Mouse (Mus musculus): ENCODE results near the gene Wwc2. TPM values are rescaled to one million over a fixed set of nuclear protein-coding genes. Genes with fewer than 3 reads are reported as not detected.

Gene Wwc2
- polyA plus RNA-seq, 1 experiment from 2014 or later = 7.7 TPM

DNA sequence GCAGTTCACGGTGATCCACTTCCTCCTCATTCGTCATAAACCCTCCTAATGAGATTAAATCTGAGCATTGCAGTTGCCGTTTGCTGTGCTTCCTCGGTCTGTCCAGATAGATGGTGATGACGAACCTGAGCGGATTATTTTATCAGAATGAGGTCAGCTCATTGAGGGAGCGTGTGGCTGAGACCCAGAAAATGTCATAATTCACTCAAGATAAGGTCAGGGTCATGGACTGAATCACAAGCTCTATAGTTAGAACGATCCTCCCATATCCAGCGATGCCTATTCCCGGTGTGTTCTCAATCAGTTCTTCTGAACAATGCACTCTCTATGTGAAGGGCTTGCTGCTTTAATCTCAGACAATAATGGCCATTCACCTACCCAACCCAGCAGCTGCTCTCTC is 203.0 kb downstream of the Wwc2 start:
- WGBS = 52% methylated on average over 10 of the region's 10 CpGs
- no peak for ATAC-seq (ENCODE audit: low FRiP score)
- 0 out of 2 replicates have a peak, but pooled peaks cover 5% of the 10 kb centered on the region for H3K4me1 ChIP-seq (replicated peaks; ENCODE audit: control insufficient read depth, insufficient read depth, low read length)

DNA sequence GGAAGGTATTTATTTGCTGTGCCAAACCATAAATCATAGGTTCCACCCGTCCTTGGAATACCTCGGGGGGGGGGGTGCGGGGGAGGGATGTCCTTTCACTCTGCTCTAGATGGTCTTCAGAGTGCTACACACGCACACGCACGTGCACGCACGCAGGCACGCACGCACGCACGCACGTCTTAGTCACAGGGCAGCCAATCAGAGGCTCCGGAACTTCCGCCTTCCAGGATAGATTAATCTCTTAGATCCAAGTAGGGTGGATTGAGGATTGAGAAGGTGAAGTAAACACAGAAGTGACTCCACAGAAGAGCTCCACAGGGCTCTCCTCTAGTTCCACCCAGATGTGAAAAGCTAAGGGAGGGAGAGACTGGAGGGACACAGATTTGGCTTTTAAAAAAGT is 204.4 kb downstream of the Wwc2 start:
- Histone ChIP-seq H3K4me2 (replicated peaks) (no peak overlapping the region), H3K9ac (no peak overlapping the region), H3K4me1 (replicated peaks; ENCODE audit: control insufficient read depth, insufficient read depth, low read length) (0 out of 2 replicates have a peak, but pooled peaks cover 5% of the 10 kb centered on the region), H3K4me3 (replicated peaks; ENCODE audit: low read length) (no peak overlapping the region), H3K27ac (no peak overlapping the region), H3K9me3 (ENCODE audit: control insufficient read depth, low read length) (no peaks in the 10 kb centered on the region), H3K27me3 (ENCODE audit: control insufficient read depth, insufficient read depth, low read length) (no peaks in the 10 kb centered on the region), H3K36me3 (replicated peaks; ENCODE audit: control insufficient read depth, insufficient read depth) (no peaks in the 10 kb centered on the region)
- no peak for DNase-seq (ENCODE audit: low spot score)
- 97% methylated on average over 15 of the region's 15 CpGs for WGBS
- ATAC-seq (ENCODE audit: low FRiP score) = no peak

More for the DNA sequence above, 203.0 kb downstream of the Wwc2 start:
- H3K4me2 ChIP-seq (replicated peaks) = no peak overlapping the region
- H3K9me3 ChIP-seq (ENCODE audit: control insufficient read depth, low read length) = no peaks in the 10 kb centered on the region
- no peaks in the 10 kb centered on the region for H3K27me3 ChIP-seq (ENCODE audit: control insufficient read depth, insufficient read depth, low read length)
- no peak overlapping the region for H3K9ac ChIP-seq
- DNase-seq (ENCODE audit: low spot score) = no peak
- H3K27ac ChIP-seq = no peak overlapping the region
- H3K4me3 ChIP-seq (replicated peaks; ENCODE audit: low read length) = no peak overlapping the region
- H3K36me3 ChIP-seq (replicated peaks; ENCODE audit: control insufficient read depth, insufficient read depth) = no peaks in the 10 kb centered on the region

DNA sequence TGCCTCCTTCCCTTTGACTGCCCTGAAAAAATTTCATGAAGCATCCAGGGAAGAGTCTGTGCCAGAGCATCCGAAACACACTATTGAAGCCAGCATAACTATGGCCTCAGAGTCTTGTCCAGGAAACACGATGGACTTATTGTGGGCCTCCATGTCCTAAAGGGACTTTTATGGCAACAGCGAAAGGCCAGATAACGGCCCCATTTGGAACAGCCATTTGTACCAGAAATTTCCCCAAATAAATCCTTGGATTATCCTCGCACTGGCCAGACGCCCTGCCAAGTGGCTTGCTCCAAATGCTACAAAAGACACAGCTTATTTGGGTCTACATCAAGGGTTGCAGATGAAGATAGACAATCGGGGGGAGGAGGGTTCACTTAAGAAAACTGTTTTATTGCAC is 206.3 kb downstream of the Wwc2 start:
- Histone ChIP-seq H3K4me1 (replicated peaks; ENCODE audit: control insufficient read depth, insufficient read depth, low read length) (0 out of 2 replicates have a peak, but pooled peaks cover 5% of the 10 kb centered on the region), H3K9ac (no peak overlapping the region), H3K4me3 (replicated peaks; ENCODE audit: low read length) (no peak overlapping the region), H3K4me2 (replicated peaks) (no peak overlapping the region), H3K36me3 (replicated peaks; ENCODE audit: control insufficient read depth, insufficient read depth) (no peaks in the 10 kb centered on the region), H3K9me3 (ENCODE audit: control insufficient read depth, low read length) (no peaks in the 10 kb centered on the region), H3K27me3 (ENCODE audit: control insufficient read depth, insufficient read depth, low read length) (no peaks in the 10 kb centered on the region), H3K27ac (no peak overlapping the region)
- DNase-seq (ENCODE audit: low spot score) (no peak), ATAC-seq (ENCODE audit: low FRiP score) (no peak)
- WGBS = 93% methylated on average over 7 of the region's 7 CpGs

DNA sequence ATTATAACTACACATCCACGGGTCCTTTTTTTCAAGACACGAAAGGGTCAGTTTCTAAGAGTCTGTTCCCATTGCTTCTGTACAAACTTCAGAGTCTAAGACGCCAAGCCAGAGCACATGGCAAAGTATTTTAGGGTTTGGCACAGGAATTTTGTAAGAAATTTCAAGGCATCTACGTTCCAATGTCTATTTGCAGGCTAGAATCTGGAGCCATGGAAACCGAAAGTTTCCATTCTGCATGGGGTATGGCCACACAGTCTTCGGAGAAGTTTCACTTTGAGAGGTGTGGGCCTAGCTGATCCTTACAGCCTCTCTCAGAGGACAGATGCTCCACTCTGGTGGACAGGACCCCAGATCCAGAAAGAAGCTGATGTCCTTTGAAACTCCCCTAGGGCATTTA is 206.8 kb downstream of the Wwc2 start:
- Histone ChIP-seq H3K9ac (no peak overlapping the region), H3K4me1 (replicated peaks; ENCODE audit: control insufficient read depth, insufficient read depth, low read length) (0 out of 2 replicates have a peak, but pooled peaks cover 5% of the 10 kb centered on the region), H3K27ac (no peak overlapping the region), H3K4me2 (replicated peaks) (no peak overlapping the region), H3K4me3 (replicated peaks; ENCODE audit: low read length) (no peak overlapping the region), H3K9me3 (ENCODE audit: control insufficient read depth, low read length) (no peaks in the 10 kb centered on the region), H3K27me3 (ENCODE audit: control insufficient read depth, insufficient read depth, low read length) (no peaks in the 10 kb centered on the region), H3K36me3 (replicated peaks; ENCODE audit: control insufficient read depth, insufficient read depth) (no peaks in the 10 kb centered on the region)
- DNase-seq (ENCODE audit: low spot score) = no peak
- ATAC-seq (ENCODE audit: low FRiP score) = no peak
- WGBS = 91% methylated on average over 6 of the region's 6 CpGs

DNA sequence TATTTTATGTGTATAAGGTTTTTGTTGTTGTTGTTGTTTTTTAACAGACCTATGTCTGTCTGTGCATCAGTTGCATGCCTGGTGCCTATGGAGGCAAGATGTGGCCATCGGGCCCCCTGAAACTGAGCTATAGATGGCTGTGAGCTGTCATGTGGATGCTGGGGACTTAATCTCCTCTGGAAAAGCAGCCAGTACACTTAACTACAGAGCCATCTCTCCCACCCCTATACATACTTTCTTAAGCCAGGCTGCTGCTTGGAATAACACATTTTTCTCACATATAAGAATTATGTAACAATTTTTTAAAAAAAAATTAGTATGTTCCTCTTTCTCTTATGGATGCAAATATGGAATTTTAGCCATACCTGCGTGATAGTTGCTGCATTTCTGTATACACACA is 207.2 kb downstream of the Wwc2 start:
- H3K27me3 ChIP-seq (ENCODE audit: control insufficient read depth, insufficient read depth, low read length) = no peaks in the 10 kb centered on the region
- H3K4me1 ChIP-seq (replicated peaks; ENCODE audit: control insufficient read depth, insufficient read depth, low read length) = 0 out of 2 replicates have a peak, but pooled peaks cover 5% of the 10 kb centered on the region
- ATAC-seq (ENCODE audit: low FRiP score) (no peak), DNase-seq (ENCODE audit: low spot score) (no peak)
- H3K27ac ChIP-seq = no peak overlapping the region
- H3K4me2 ChIP-seq (replicated peaks) = no peak overlapping the region
- no peaks in the 10 kb centered on the region for H3K36me3 ChIP-seq (replicated peaks; ENCODE audit: control insufficient read depth, insufficient read depth)
- no peaks in the 10 kb centered on the region for H3K9me3 ChIP-seq (ENCODE audit: control insufficient read depth, low read length)
- no peak overlapping the region for H3K9ac ChIP-seq
- 100% methylated on average over 2 of the region's 2 CpGs for WGBS
- H3K4me3 ChIP-seq (replicated peaks; ENCODE audit: low read length) = no peak overlapping the region

DNA sequence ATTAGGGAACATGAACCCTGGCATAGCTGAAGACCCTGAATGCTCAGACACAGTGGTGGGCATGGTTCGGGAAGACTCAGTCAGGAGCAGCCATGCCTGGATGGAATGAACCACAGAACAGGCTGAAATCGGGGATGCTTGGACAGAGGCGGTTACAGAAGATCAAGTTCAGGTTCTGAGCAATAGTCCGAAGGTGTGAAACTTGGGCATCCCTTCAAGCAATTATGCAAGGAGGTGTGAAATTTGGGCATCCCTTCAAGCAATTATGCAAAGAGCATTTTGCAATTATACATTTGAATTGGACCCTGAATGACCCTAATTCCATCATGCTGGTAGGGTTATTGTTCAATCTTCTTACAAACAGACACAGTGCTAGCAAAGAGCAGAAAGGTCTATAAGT is 208.8 kb downstream of the Wwc2 start:
- Histone ChIP-seq H3K4me3 (replicated peaks; ENCODE audit: low read length) (no peak overlapping the region), H3K9me3 (ENCODE audit: control insufficient read depth, low read length) (no peaks in the 10 kb centered on the region), H3K27me3 (ENCODE audit: control insufficient read depth, insufficient read depth, low read length) (no peaks in the 10 kb centered on the region), H3K4me2 (replicated peaks) (no peak overlapping the region), H3K9ac (no peak overlapping the region), H3K4me1 (replicated peaks; ENCODE audit: control insufficient read depth, insufficient read depth, low read length) (no peaks in the 10 kb centered on the region), H3K27ac (no peak overlapping the region), H3K36me3 (replicated peaks; ENCODE audit: control insufficient read depth, insufficient read depth) (no peaks in the 10 kb centered on the region)
- 96% methylated on average over 4 of the region's 4 CpGs for WGBS
- ATAC-seq (ENCODE audit: low FRiP score) (no peak), DNase-seq (ENCODE audit: low spot score) (no peak)

DNA sequence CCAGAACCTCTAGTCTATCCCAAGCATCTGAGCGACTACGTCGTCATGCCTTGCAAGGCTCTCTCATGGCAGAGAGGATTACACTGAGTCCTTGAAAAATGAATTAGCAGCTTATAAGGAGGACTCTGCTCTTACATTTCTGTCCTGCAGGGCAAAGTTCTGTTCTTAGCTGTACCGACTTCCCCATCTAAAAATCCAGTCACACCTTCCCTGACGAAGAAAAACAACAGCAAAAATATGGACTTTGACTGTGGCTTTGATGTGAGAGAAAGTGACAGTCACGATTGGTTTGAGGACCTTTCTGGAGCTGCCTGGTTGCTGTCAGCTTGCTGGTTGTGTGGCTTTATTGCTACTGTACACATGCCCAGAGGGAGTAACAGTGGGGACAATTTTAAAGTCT is 211.1 kb downstream of the Wwc2 start:
- no peak overlapping the region for H3K4me3 ChIP-seq (replicated peaks; ENCODE audit: low read length)
- H3K9me3 ChIP-seq (ENCODE audit: control insufficient read depth, low read length) = no peaks in the 10 kb centered on the region
- H3K9ac ChIP-seq = no peak overlapping the region
- ATAC-seq (ENCODE audit: low FRiP score) (no peak), DNase-seq (ENCODE audit: low spot score) (no peak)
- H3K36me3 ChIP-seq (replicated peaks; ENCODE audit: control insufficient read depth, insufficient read depth) = no peaks in the 10 kb centered on the region
- H3K27me3 ChIP-seq (ENCODE audit: control insufficient read depth, insufficient read depth, low read length) = no peaks in the 10 kb centered on the region
- H3K27ac ChIP-seq = no peak overlapping the region
- 82% methylated on average over 6 of the region's 6 CpGs for WGBS
- no peaks in the 10 kb centered on the region for H3K4me1 ChIP-seq (replicated peaks; ENCODE audit: control insufficient read depth, insufficient read depth, low read length)
- no peak overlapping the region for H3K4me2 ChIP-seq (replicated peaks)

DNA sequence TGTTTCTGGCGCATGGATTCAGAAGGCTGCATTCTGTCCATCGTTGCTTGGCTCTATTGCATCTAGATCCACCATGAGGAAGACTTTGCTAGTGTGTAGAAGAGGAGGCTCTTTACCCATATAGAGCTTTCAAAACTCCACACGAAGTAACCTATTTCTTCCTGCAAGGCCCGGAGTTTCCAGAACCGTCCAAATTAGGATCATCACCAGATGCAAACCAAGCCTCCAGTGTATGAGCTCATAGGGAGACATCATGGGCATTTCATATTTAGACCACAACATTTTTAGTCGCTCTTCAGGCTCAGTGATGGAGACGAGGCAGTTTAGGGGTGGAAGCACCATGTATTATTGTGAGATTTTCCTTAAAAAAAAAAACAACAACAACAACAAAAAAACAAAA is 213.3 kb downstream of the Wwc2 start:
- 95% methylated on average over 7 of the region's 7 CpGs for WGBS
- no peak overlapping the region for H3K9ac ChIP-seq
- no peaks in the 10 kb centered on the region for H3K4me1 ChIP-seq (replicated peaks; ENCODE audit: control insufficient read depth, insufficient read depth, low read length)
- no peak overlapping the region for H3K4me2 ChIP-seq (replicated peaks)
- H3K36me3 ChIP-seq (replicated peaks; ENCODE audit: control insufficient read depth, insufficient read depth) = no peaks in the 10 kb centered on the region
- no peak overlapping the region for H3K27ac ChIP-seq
- no peak overlapping the region for H3K4me3 ChIP-seq (replicated peaks; ENCODE audit: low read length)
- ATAC-seq (ENCODE audit: low FRiP score) (no peak), DNase-seq (ENCODE audit: low spot score) (no peak)
- no peaks in the 10 kb centered on the region for H3K27me3 ChIP-seq (ENCODE audit: control insufficient read depth, insufficient read depth, low read length)
- H3K9me3 ChIP-seq (ENCODE audit: control insufficient read depth, low read length) = no peaks in the 10 kb centered on the region

Data from hindbrain, embryonic 14.5 days (tissue).